Mouse (Mus musculus) hindbrain, embryonic 13.5 days (tissue): ENCODE measurements around the gene Scai. TPM values are rescaled to one million over a fixed set of nuclear protein-coding genes. Genes with fewer than 3 reads are reported as not detected.

Experiments used
- ATAC-seq: fragments of 200-750 bp; cut with Nextera tagmentation; 2 replicates; pipeline ENCODE4 v1.8.0; 2017; ENCODE audit warnings: moderate TSS enrichment; ENCODE audit not compliant: low FRiP score
- H3K27ac ChIP-seq: fragments of 300-500 bp; sonication (generic); 2 replicates; pipeline ENCODE4 v1.5.1; 2015; ENCODE audit warnings: inconsistent platforms, mild to moderate bottlenecking, moderate library complexity
- H3K27me3 ChIP-seq: fragments of 300-500 bp; sonication (generic); 2 replicates; pipeline ENCODE4 v1.6.1; 2015; ENCODE audit warnings: mild to moderate bottlenecking, inconsistent platforms
- H3K36me3 ChIP-seq: fragments of 300-500 bp; sonication (generic); 2 replicates; pipeline ENCODE4 v1.6.1; 2015; ENCODE audit warnings: mild to moderate bottlenecking, inconsistent platforms
- H3K4me1 ChIP-seq: fragments of 300-500 bp; sonication (generic); replicated peaks from 2 replicates; pipeline ENCODE4 v1.6.1; 2015; ENCODE audit warnings: inconsistent platforms
- H3K4me2 ChIP-seq: fragments of 300-500 bp; sonication (generic); 2 replicates; pipeline ENCODE4 v1.6.1; 2015; ENCODE audit warnings: inconsistent platforms, mild to moderate bottlenecking, moderate library complexity
- H3K4me3 ChIP-seq: fragments of 300-500 bp; sonication (generic); 2 replicates; pipeline ENCODE4 v1.5.1; 2015; ENCODE audit warnings: mild to moderate bottlenecking, inconsistent platforms
- H3K9ac ChIP-seq: fragments of 300-500 bp; sonication (generic); 2 replicates; pipeline ENCODE4 v1.6.1; 2015; ENCODE audit warnings: mild to moderate bottlenecking, inconsistent platforms
- H3K9me3 ChIP-seq: fragments of 300-500 bp; sonication (generic); 2 replicates; pipeline ENCODE4 v1.6.1; 2016; ENCODE audit warnings: inconsistent platforms
- WGBS: fragments of 180-500 bp; shearing (Covaris S2); methylation state at CpG from one replicate; pipeline ENCODE4 v1.1.7; 2015; 5-methylcytosine and 5-hydroxymethylcytosine counted together
- polyA plus RNA-seq: library from polyadenylated mRNA; unstranded; fragments of >200 nt; fragmentation: Nextera tagmentation; extraction: Ambion mirVana; gene quantifications from 2 replicates; pipeline ENCODE4 v1.2.1, GENCODE M21; 2015

The Scai gene
- polyA plus RNA-seq, 1 experiment from 2014 or later = 21.4 TPM

DNA sequence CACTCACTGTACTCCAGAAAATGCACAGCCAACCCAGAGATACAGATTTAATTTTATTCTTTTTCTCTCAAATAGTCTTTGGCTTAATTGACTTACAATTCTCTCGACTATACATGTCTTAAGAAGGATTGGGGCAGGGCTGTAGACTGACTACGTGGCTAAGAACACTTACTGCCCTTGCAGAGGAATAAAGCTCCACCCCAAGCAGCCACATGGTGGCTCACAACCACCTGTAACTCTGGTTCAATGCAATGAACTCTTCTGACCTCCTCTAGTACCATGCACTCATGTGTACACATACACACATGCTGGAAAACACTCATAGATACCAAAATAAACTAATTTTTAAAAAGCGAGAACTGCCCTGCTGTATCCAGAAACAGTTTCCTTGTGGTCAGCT is 4.6 kb downstream of the Scai start:
- no peak overlapping the region for H3K4me2 ChIP-seq
- WGBS = 80% methylated on average over 3 of the region's 3 CpGs
- H3K9ac ChIP-seq = no peak overlapping the region
- H3K9me3 ChIP-seq = no peaks in the 10 kb centered on the region
- no peak for ATAC-seq
- peaks cover 29% of the 10 kb centered on the region for H3K36me3 ChIP-seq
- H3K4me3 ChIP-seq = no peak overlapping the region
- H3K27ac ChIP-seq = no peak overlapping the region
- peaks cover 20% of the 10 kb centered on the region for H3K4me1 ChIP-seq
- H3K27me3 ChIP-seq = no peaks in the 10 kb centered on the region

DNA sequence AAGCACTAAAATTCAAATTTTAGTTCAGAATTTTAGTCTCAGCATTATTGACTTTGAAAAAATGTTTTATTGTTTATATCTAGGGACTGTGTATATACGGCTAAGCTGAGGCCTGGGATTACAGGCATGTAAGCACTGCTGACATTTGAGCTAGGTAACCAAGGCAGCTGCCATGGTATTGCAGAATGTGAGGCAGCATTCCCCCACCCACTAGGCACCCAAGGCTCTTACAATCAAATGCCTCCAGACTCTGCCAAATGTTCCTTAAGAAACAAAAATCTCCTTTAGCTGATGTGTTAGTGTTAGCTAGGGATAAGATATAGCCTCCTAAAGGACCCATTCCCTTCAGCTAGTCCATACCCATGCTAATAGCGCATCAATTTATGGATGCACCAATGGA is 6.9 kb downstream of the Scai start:
- H3K36me3 ChIP-seq = peaks cover 44% of the 10 kb centered on the region
- H3K9ac ChIP-seq = no peak overlapping the region
- H3K4me1 ChIP-seq = peaks cover 8% of the 10 kb centered on the region
- 89% methylated on average over 2 of the region's 2 CpGs for WGBS
- H3K4me2 ChIP-seq = no peak overlapping the region
- no peak overlapping the region for H3K27ac ChIP-seq
- ATAC-seq = no peak
- no peak overlapping the region for H3K4me3 ChIP-seq
- H3K9me3 ChIP-seq = no peaks in the 10 kb centered on the region
- H3K27me3 ChIP-seq = no peaks in the 10 kb centered on the region

GRCm38 (mm10) chr2:39160996-39161395 is 29.5 kb downstream of the Scai start:
- ATAC-seq = no peak
- H3K9ac ChIP-seq = no peak overlapping the region
- H3K9me3 ChIP-seq = no peaks in the 10 kb centered on the region
- no peak overlapping the region for H3K27ac ChIP-seq
- no peak overlapping the region for H3K4me2 ChIP-seq
- whole genome bisulfite sequencing = 96% methylated on average over 1 of the region's 1 CpGs
- no peak overlapping the region for H3K4me3 ChIP-seq
- H3K4me1 ChIP-seq = no peaks in the 10 kb centered on the region
- peaks cover 15% of the 10 kb centered on the region for H3K36me3 ChIP-seq
- no peaks in the 10 kb centered on the region for H3K27me3 ChIP-seq

GRCm38 (mm10) chr2:39157916-39158315 is 32.6 kb downstream of the Scai start:
- no peaks in the 10 kb centered on the region for H3K27me3 ChIP-seq
- no peak overlapping the region for H3K4me2 ChIP-seq
- H3K36me3 ChIP-seq = peaks cover 13% of the 10 kb centered on the region; the same call in 1 of the 2 replicates
- H3K27ac ChIP-seq = no peak overlapping the region
- H3K9me3 ChIP-seq = no peaks in the 10 kb centered on the region
- no peak overlapping the region for H3K4me3 ChIP-seq
- ATAC-seq = no peak
- no peak overlapping the region for H3K9ac ChIP-seq
- H3K4me1 ChIP-seq = no peaks in the 10 kb centered on the region
- 95% methylated on average over 1 of the region's 1 CpGs for WGBS

DNA sequence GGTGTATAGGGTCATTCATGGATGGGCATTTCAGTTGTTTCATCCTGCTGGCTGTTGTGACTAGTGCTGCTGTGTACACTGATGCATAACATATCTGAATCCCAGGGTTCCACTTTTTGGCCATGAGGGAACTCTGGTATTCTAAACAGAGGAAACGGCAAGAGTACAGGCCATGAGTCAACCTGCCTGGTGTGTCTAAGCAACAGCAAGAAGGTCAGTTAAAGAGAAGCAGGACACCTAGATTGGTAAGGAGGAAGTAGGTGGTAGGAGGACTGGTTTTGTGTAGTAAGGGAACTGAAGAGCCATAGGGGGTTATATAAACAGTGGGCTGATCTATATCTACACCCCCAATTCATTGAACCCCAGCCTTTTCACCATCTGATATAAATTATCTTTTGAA is 33.7 kb downstream of the Scai start:
- H3K4me1 ChIP-seq = no peaks in the 10 kb centered on the region
- no peak overlapping the region for H3K9ac ChIP-seq
- H3K27me3 ChIP-seq = no peaks in the 10 kb centered on the region
- no peak for ATAC-seq
- no peak overlapping the region for H3K4me3 ChIP-seq
- H3K36me3 ChIP-seq = peaks cover 9% of the 10 kb centered on the region; the same call in 1 of the 2 replicates
- WGBS = 81% methylated on average over 1 of the region's 1 CpGs
- H3K4me2 ChIP-seq = no peak overlapping the region
- no peaks in the 10 kb centered on the region for H3K9me3 ChIP-seq
- no peak overlapping the region for H3K27ac ChIP-seq

DNA sequence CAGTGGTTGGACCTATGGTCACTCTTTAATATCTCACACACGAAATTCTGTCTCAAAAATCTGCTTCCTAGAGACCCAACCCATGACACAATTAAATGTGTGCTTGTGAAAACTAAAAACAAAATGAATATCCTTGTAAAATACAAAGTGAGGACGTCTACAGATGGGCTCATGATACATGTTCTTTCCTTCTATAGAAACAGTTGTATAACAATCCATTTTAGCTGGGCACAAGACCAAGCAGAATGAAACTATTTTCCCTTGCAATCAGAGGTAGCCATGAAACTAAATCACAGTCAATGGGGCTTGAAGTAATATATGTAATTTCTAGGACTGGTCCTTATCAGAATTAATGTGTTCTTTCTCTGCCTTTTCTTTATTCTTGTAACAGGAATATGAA is 39.6 kb downstream of the Scai start:
- 86% methylated on average over 2 of the region's 2 CpGs for WGBS
- no peak for ATAC-seq
- H3K27me3 ChIP-seq = no peaks in the 10 kb centered on the region
- H3K27ac ChIP-seq = no peak overlapping the region
- H3K4me1 ChIP-seq = no peaks in the 10 kb centered on the region
- no peak overlapping the region for H3K9ac ChIP-seq
- no peak overlapping the region for H3K4me3 ChIP-seq
- H3K9me3 ChIP-seq = no peaks in the 10 kb centered on the region
- no peak overlapping the region for H3K4me2 ChIP-seq
- peaks cover 9% of the 10 kb centered on the region; the same call in 1 of the 2 replicates for H3K36me3 ChIP-seq

GRCm38 (mm10) chr2:39148075-39148474 is 42.5 kb downstream of the Scai start:
- H3K4me1 ChIP-seq = no peaks in the 10 kb centered on the region
- no peaks in the 10 kb centered on the region for H3K27me3 ChIP-seq
- no peak overlapping the region for H3K9ac ChIP-seq
- ATAC-seq = no peak
- H3K4me2 ChIP-seq = no peak overlapping the region
- H3K36me3 ChIP-seq = peaks cover 9% of the 10 kb centered on the region
- WGBS = 49% methylated on average over 2 of the region's 2 CpGs
- H3K27ac ChIP-seq = no peak overlapping the region
- H3K9me3 ChIP-seq = no peaks in the 10 kb centered on the region
- H3K4me3 ChIP-seq = no peak overlapping the region

- Histone ChIP-seq H3K9me3 (no peaks in the 10 kb centered on the region), H3K4me2 (no peak overlapping the region), H3K36me3 (peaks cover 9% of the 10 kb centered on the region), H3K27ac (no peak overlapping the region), H3K9ac (no peak overlapping the region), H3K27me3 (no peaks in the 10 kb centered on the region), H3K4me1 (no peaks in the 10 kb centered on the region), H3K4me3 (no peak overlapping the region)
- WGBS = 98% methylated on average over 1 of the region's 1 CpGs
- no peak for ATAC-seq
Measured at GRCm38 (mm10) chr2:39146469-39146868, 44.1 kb downstream of the Scai start.

DNA sequence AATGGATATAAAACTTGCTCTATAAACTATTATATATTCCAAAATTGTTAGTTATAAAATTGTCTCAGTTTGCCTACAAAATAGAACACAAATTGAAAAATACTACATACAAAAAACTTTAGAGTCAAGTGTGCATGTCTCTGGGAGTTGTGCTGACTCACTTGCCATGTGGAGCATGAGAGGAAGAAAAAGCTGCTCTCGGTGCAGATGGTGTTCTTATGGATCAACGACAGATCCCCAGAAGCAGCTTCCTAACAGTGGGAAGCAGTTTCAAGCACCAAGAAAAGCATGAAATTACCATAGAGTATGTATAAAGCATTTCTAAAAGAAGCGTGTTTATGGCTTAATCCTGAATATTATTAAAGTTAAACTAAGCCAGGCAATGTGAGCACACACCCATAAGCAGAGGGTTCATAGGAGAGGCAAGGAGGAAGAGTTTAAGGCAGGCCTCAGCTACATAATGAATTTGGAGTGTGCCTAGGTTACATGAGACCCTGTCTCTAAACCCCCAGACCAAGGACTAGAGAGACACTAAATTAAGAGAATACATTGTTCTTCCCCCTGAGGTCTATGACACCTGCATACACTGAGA is 48.1 kb downstream of the Scai start:
- no peak overlapping the region for H3K27ac ChIP-seq
- H3K4me2 ChIP-seq = no peak overlapping the region
- no peaks in the 10 kb centered on the region for H3K4me1 ChIP-seq
- WGBS = 80% methylated on average over 3 of the region's 3 CpGs
- H3K4me3 ChIP-seq = no peak overlapping the region
- no peaks in the 10 kb centered on the region for H3K27me3 ChIP-seq
- ATAC-seq = no peak
- H3K9ac ChIP-seq = no peak overlapping the region
- peaks cover 1% of the 10 kb centered on the region for H3K36me3 ChIP-seq
- no peaks in the 10 kb centered on the region for H3K9me3 ChIP-seq

- H3K4me3 ChIP-seq = no peak overlapping the region
- no peak overlapping the region for H3K4me2 ChIP-seq
- no peak overlapping the region for H3K9ac ChIP-seq
- H3K9me3 ChIP-seq = no peaks in the 10 kb centered on the region
- ATAC-seq = no peak
- WGBS = 93% methylated on average over 7 of the region's 7 CpGs
- no peaks in the 10 kb centered on the region for H3K27me3 ChIP-seq
- no peak overlapping the region for H3K27ac ChIP-seq
- H3K36me3 ChIP-seq = no peaks in the 10 kb centered on the region; the same call in 1 of the 2 replicates
- no peaks in the 10 kb centered on the region for H3K4me1 ChIP-seq
Measured at GRCm38 (mm10) chr2:39140586-39141455, 49.7 kb downstream of the Scai start.

GRCm38 (mm10) chr2:39129526-39130326 is 60.8 kb downstream of the Scai start:
- Histone ChIP-seq H3K9me3 (no peaks in the 10 kb centered on the region), H3K9ac (no peak overlapping the region), H3K27me3 (no peaks in the 10 kb centered on the region), H3K4me3 (no peak overlapping the region), H3K27ac (no peak overlapping the region), H3K36me3 (peaks cover 7% of the 10 kb centered on the region), H3K4me1 (no peaks in the 10 kb centered on the region), H3K4me2 (no peak overlapping the region)
- ATAC-seq = no peak
- 80% methylated on average over 3 of the region's 3 CpGs for WGBS

GRCm38 (mm10) chr2:39124167-39124566 is 66.4 kb downstream of the Scai start:
- no peak for ATAC-seq
- 83% methylated on average over 5 of the region's 5 CpGs for WGBS
- H3K27ac ChIP-seq = no peak overlapping the region
- H3K27me3 ChIP-seq = no peaks in the 10 kb centered on the region
- H3K36me3 ChIP-seq = peaks cover 46% of the 10 kb centered on the region
- no peak overlapping the region for H3K9ac ChIP-seq
- H3K9me3 ChIP-seq = no peaks in the 10 kb centered on the region
- H3K4me3 ChIP-seq = no peak overlapping the region
- no peaks in the 10 kb centered on the region for H3K4me1 ChIP-seq
- no peak overlapping the region for H3K4me2 ChIP-seq
